Mouse (Mus musculus): Measurements from ENCODE around the gene Atxn1. TPM values are rescaled to one million over a fixed set of nuclear protein-coding genes. Genes with fewer than 3 reads are reported as not detected.

The Atxn1 gene
- total RNA-seq, 2 experiments from 2014 or later: 158 to 167 TPM

- DNase-seq (ENCODE audit: low spot score in 2 of 2): no peak
- intact Hi-C loops (cut with DNase I): no loop called here
Measured at GRCm38 (mm10) chr13:45934841-45935240, 30.0 kb downstream of the Atxn1 start.

- intact Hi-C loops (cut with DNase I): no loop called here
- DNase-seq (ENCODE audit: low spot score in 2 of 2): no peak
Measured at GRCm38 (mm10) chr13:45934085-45934484, 30.7 kb downstream of the Atxn1 start.

- intact Hi-C loops (cut with DNase I): no loop called here
- no peak for DNase-seq (ENCODE audit: low spot score in 2 of 2)
Measured at GRCm38 (mm10) chr13:45932491-45932921, 32.3 kb downstream of the Atxn1 start.

DNA sequence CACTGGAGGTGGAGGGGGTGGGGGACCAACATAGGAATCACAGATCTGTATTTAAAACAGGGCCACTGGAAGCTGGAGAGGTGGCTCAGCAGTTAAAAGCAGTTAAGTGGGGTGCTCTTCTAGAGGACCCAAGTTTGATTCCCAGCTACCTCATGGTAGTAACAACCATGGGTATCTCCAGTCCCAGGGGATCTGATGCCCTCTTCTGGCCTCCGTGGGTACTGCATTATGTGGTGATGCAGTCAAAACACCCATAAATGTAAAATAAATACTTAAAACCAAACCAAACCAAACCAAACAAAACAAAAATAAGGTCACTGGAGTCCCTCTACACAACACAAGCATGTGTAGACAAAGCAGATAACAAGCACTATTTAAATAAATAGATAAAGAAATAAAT, 32.9 kb downstream of the Atxn1 start:
- intact Hi-C loops (cut with DNase I): no loop called here
- no peak for DNase-seq (ENCODE audit: low spot score in 2 of 2)

DNA sequence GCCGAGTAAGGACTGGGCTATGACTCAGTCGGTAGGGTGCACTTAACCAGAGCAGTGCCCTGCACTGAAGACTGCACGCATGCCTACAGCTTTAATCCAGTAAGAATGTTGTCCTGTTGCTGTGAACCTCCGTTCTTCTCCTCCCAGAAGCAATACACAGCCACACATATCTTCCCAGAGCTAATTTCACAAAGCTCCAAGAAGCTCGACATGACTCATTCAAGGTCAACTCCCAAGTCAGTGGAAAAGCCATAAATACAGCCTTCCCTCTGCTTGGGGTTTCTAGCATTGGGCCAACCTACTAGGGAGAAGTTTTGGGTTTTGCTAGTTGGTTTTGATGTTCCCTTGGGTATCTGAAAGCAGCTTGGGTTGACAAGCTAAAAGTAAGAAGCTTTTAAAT, 33.6 kb downstream of the Atxn1 start:
- intact Hi-C loops (cut with DNase I): no loop called here
- DNase-seq (ENCODE audit: low spot score in 2 of 2): no peak

- intact Hi-C loops (cut with DNase I): no loop called here
- no peak for DNase-seq (ENCODE audit: low spot score in 2 of 2)
Measured at GRCm38 (mm10) chr13:45929744-45930143, 35.1 kb downstream of the Atxn1 start.

GRCm38 (mm10) chr13:45925294-45925693, 39.5 kb downstream of the Atxn1 start:
- intact Hi-C loops (cut with DNase I): no loop called here
- DNase-seq (ENCODE audit: low spot score in 2 of 2): no peak

DNA sequence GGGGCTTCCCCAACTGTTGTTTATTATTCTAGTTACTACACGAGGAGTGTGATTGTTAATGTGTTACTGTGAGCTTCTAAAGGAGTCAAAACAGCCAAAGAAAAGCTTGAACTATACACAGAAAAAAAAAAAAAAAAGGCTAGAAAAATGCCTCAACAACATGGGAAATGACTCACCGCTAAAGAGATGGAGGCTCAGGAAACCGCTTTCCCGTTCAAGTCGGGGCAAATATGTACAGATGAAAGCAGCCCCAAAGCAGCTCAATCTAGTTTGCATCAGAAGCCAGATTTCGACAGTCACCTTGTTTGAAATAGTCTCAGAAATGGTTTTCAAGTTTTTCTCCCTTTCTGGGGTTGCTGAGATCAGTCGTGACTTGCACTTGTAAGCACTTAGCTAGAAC, 40.3 kb downstream of the Atxn1 start:
- DNase-seq (ENCODE audit: low spot score in 2 of 2): no peak
- intact Hi-C loops (cut with DNase I): no loop called here

GRCm38 (mm10) chr13:45923086-45923485, 41.7 kb downstream of the Atxn1 start:
- DNase-seq (ENCODE audit: low spot score in 2 of 2): no peak
- intact Hi-C loops (cut with DNase I): no loop called here

- intact Hi-C loops (cut with DNase I): no loop called here
- DNase-seq (ENCODE audit: low spot score in 2 of 2): no peak
Measured at GRCm38 (mm10) chr13:45922467-45922866, 42.3 kb downstream of the Atxn1 start.

DNA sequence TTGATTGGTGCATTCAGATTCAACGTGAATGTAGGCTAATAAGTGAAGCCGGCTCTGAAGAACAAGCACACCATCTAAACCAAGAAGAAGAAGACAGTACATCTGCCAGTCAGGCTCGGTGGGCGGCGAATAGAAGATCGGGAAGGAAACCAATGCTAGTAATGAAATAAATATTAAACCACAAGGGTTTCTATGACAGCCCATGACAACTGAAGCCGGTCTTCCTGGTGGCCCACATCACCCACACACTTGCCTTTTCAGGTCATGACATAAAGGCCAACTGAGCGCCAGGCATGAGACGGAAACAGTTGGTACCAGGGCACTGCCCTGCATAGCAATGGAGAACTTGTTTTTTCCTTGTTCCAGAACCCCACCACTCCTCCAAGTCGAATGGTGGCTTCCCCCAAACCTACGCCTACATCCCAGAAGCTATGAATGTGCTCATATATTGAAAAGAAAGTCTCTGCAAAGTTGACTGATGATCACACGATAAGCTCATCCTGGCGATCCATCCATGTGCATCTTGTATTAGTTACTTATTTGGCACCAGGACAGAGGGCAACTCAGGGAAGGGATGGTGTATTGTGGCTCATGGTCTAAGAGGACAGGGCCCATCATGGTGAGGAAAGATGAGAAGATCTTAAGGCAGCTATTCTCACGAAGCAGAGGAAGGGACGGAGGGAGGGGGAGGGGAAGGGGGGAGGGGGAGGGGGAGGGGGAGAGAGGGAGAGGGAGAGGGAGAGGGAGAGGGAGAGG, 45.7 kb downstream of the Atxn1 start:
- intact Hi-C loops (cut with DNase I): no loop called here
- no peak for DNase-seq (ENCODE audit: low spot score in 2 of 2)

DNA sequence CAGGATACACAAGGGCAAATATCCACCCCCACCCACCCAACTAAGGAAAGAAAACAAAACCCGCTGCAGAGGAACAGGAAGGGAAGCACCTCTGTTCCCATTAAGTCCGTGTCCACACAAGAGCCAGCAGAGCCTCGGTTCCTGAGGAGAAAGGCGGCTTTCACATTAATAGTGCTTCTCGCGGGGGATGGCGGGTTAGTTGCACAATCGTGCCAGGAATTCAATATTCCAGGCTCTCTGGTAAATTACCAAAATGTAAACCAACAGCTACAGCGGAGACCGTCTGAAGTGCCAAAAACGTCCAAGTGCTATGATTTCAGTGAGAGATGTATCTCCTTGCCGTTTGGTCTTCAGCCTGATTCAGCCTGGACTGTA, 46.8 kb downstream of the Atxn1 start:
- DNase-seq (ENCODE audit: low spot score in 2 of 2): no peak
- intact Hi-C loops (cut with DNase I): no loop called here

- intact Hi-C loops (cut with DNase I): no loop called here
- DNase-seq (ENCODE audit: low spot score in 2 of 2): no peak
Measured at GRCm38 (mm10) chr13:45917058-45918005, 47.5 kb downstream of the Atxn1 start.

GRCm38 (mm10) chr13:45915921-45916320, 48.9 kb downstream of the Atxn1 start:
- intact Hi-C loops (cut with DNase I): no loop called here
- no peak for DNase-seq (ENCODE audit: low spot score in 2 of 2)

- DNase-seq (ENCODE audit: low spot score in 2 of 2): no peak
- intact Hi-C loops (cut with DNase I): no loop called here
Measured at GRCm38 (mm10) chr13:45915026-45915425, 49.8 kb downstream of the Atxn1 start.

- intact Hi-C loops (cut with DNase I): no loop called here
- no peak for DNase-seq (ENCODE audit: low spot score in 2 of 2)
Measured at GRCm38 (mm10) chr13:45914117-45914516, 50.7 kb downstream of the Atxn1 start.

GRCm38 (mm10) chr13:45911848-45912247, 53.0 kb downstream of the Atxn1 start:
- intact Hi-C loops (cut with DNase I): no loop called here
- DNase-seq (ENCODE audit: low spot score in 2 of 2): peak in 1 of 2 experiments; percentile 55

- intact Hi-C loops (cut with DNase I): no loop called here
- DNase-seq (ENCODE audit: low spot score in 2 of 2): no peak
Measured at GRCm38 (mm10) chr13:45911069-45911468, 53.7 kb downstream of the Atxn1 start.

GRCm38 (mm10) chr13:45910348-45910747, 54.5 kb downstream of the Atxn1 start:
- no peak for DNase-seq (ENCODE audit: low spot score in 2 of 2)

DNA sequence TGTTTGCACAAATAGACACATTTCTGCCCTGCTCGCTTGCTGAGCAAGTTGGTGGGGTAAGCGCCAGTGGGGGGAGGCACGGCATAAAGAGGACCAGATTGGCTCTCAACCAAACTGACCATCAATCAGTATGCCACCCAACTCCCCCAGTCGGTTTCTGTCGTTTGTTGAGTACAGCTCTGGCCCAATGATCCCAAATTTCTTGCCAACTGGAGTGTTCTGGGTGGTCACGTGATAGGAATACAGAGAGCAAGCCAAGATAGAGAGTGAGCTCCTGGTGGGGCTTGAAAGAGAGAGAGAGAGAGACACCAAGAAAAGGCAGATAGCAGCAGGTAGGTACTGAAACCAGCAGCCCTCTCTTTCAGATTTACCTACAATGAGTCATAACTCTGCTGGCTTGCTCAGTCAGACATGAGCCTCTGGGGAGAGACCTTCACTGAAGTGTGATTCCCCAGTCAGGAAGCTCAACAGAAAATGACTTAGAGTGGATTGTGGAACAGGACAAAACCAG, 57.6 kb downstream of the Atxn1 start:
- peak in 1 of 2 experiments; percentile 40 for DNase-seq (ENCODE audit: low spot score in 2 of 2)

More at GRCm38 (mm10) chr13:45910348-45910747, 54.5 kb downstream of the Atxn1 start:
- intact Hi-C loops (cut with DNase I): no loop called here

More for the DNA sequence above, 57.6 kb downstream of the Atxn1 start:
- intact Hi-C loops (cut with DNase I): no loop called here

Measured in left cerebral cortex, postnatal 25 days (tissue).